In genomic region chr6:86593146-86593897, GRCm38 (mm10) we compare ENCODE assay signal across 15 mouse cellular contexts. TPM values are rescaled to one million over a fixed set of nuclear protein-coding genes. Genes with fewer than 3 reads are reported as not detected.
A peak's percentile ranks its signal among the peaks of the same experiment; 100 is the strongest.
DNase-seq lines count a peak whose midpoint lies in the region; ATAC-seq and TF ChIP-seq lines count a peak whose summit lies in the region.
"Had no signal": no experiment of that assay in that cellular context is flagged by ENCODE, and none has a peak within 500 bp of the region (broad histone marks: within the 10 kb centered on the region; RNA-seq: fewer than 3 reads in every experiment).

No protein-coding gene starts in this region.

- 0 out of 2 replicates have a peak, but pooled peaks cover 3% of the 10 kb centered on the region for H3K9me3 ChIP-seq in heart, embryonic 16.5 days (replicated peaks; ENCODE audit: control insufficient read depth, low read length)
- H3K9me3 ChIP-seq in heart, embryonic 10.5 days: no peaks in the 10 kb centered on the region
- no peaks in the 10 kb centered on the region for H3K9me3 ChIP-seq in stomach, postnatal 0 days (ENCODE audit: control insufficient read depth, low read length)
- no peaks in the 10 kb centered on the region for H3K9me3 ChIP-seq in embryonic facial prominence, embryonic 10.5 days

- TF ChIP-seq CTCF in stomach, postnatal 0 days (IDR thresholded peaks at IDR 0.05; ENCODE audit: low read depth): peak; percentile 47

- no peak overlapping the region for H3K9ac ChIP-seq in heart, embryonic 16.5 days (ENCODE audit: low read length)
- H3K9ac ChIP-seq in stomach, postnatal 0 days (ENCODE audit: low read length): no peak overlapping the region
- H3K9ac ChIP-seq: limb, embryonic 13.5 days had no signal

- no peak overlapping the region for H3K4me2 ChIP-seq in heart, embryonic 16.5 days (ENCODE audit: low read depth, low read length)
- no peak overlapping the region for H3K4me2 ChIP-seq in stomach, postnatal 0 days (replicated peaks; ENCODE audit: low read depth)
- H3K4me2 ChIP-seq: limb, embryonic 13.5 days had no signal

- no peak for TF ChIP-seq EP300 in stomach, postnatal 0 days (optimal IDR thresholded peaks at IDR 0.05)

- 80% methylated on average over 10 of the region's 10 CpGs for WGBS in heart, embryonic 16.5 days
- WGBS in heart, embryonic 10.5 days: 88% methylated on average over 10 of the region's 10 CpGs
- 86% methylated on average over 10 of the region's 10 CpGs for WGBS in stomach, postnatal 0 days
- WGBS in embryonic facial prominence, embryonic 10.5 days: 85% methylated on average over 10 of the region's 10 CpGs

- no peaks in the 10 kb centered on the region for H3K27me3 ChIP-seq in heart, embryonic 16.5 days (ENCODE audit: control insufficient read depth, insufficient read depth, low read length)
- peaks cover 11% of the 10 kb centered on the region for H3K27me3 ChIP-seq in heart, embryonic 10.5 days (ENCODE audit: insufficient read depth, poor library complexity, severe bottlenecking)
- H3K27me3 ChIP-seq in stomach, postnatal 0 days (ENCODE audit: control insufficient read depth, insufficient read depth, low read length): no peaks in the 10 kb centered on the region
- no peaks in the 10 kb centered on the region for H3K27me3 ChIP-seq in embryonic facial prominence, embryonic 10.5 days (replicated peaks; ENCODE audit: low read depth, poor library complexity, severe bottlenecking)

- intact Hi-C loops in left cerebral cortex, postnatal 36 days (cut with DNase I): no loop called here

- peaks cover 2% of the 10 kb centered on the region; the same call in 1 of the 2 replicates for H3K4me1 ChIP-seq in heart, embryonic 16.5 days (ENCODE audit: control insufficient read depth, insufficient read depth, low read length)
- H3K4me1 ChIP-seq in heart, embryonic 10.5 days: peaks cover 16% of the 10 kb centered on the region
- no peaks in the 10 kb centered on the region for H3K4me1 ChIP-seq in stomach, postnatal 0 days (replicated peaks; ENCODE audit: control insufficient read depth, insufficient read depth)
- H3K4me1 ChIP-seq in embryonic facial prominence, embryonic 10.5 days: peaks cover 11% of the 10 kb centered on the region
- H3K4me1 ChIP-seq: limb, embryonic 13.5 days had no signal

- no peak overlapping the region for H3K4me3 ChIP-seq in heart, embryonic 16.5 days (ENCODE audit: low read length)
- H3K4me3 ChIP-seq in heart, embryonic 10.5 days: no peak overlapping the region
- no peak overlapping the region for H3K4me3 ChIP-seq in stomach, postnatal 0 days (ENCODE audit: low read depth, low read length)
- H3K4me3 ChIP-seq in embryonic facial prominence, embryonic 10.5 days: no peak overlapping the region
- H3K4me3 ChIP-seq: limb, embryonic 13.5 days; myocyte had no signal

- no peak for DNase-seq in heart, embryonic 10.5 days (ENCODE audit: low spot score)
- DNase-seq in stomach, postnatal 0 days (ENCODE audit: low spot score): no peak
- DNase-seq in spleen, adult 12 weeks (ENCODE audit: low spot score): no peak
- DNase-seq in embryonic facial prominence, embryonic 10.5 days (ENCODE audit: low spot score): no peak
- DNase-seq in left cerebral cortex, postnatal 36 days (ENCODE audit: low spot score in 2 of 2): no peak
- DNase-seq: cerebellum, adult 9-10 months; lung, postnatal 10 days; retina, postnatal 1 day had no signal

- no peaks in the 10 kb centered on the region for H3K36me3 ChIP-seq in heart, embryonic 16.5 days (ENCODE audit: control insufficient read depth, insufficient read depth)
- no peaks in the 10 kb centered on the region for H3K36me3 ChIP-seq in heart, embryonic 10.5 days
- H3K36me3 ChIP-seq in stomach, postnatal 0 days (ENCODE audit: control insufficient read depth, insufficient read depth, low read length): no peaks in the 10 kb centered on the region
- no peaks in the 10 kb centered on the region for H3K36me3 ChIP-seq in embryonic facial prominence, embryonic 10.5 days (replicated peaks)
- H3K36me3 ChIP-seq: limb, embryonic 13.5 days had no signal

- ATAC-seq in heart, embryonic 16.5 days (replicated peaks; ENCODE audit: extremely low read depth, insufficient read depth, low FRiP score): peak; percentile 41; the same call in 1 of the 2 replicates
- peak; percentile 97 for ATAC-seq in CD4-positive, CD25-positive, alpha-beta regulatory T cell, adult 4 months
- peak; percentile 85 for ATAC-seq in granulocyte monocyte progenitor cell, adult 5-6 weeks (replicated peaks; ENCODE audit: poor library complexity, severe bottlenecking)
- no peak for ATAC-seq in stomach, postnatal 0 days (ENCODE audit: low FRiP score, low TSS enrichment)
- ATAC-seq: intestine, embryonic 16.5 days had no signal

- no peak overlapping the region for H3K27ac ChIP-seq in heart, embryonic 16.5 days (ENCODE audit: low read length)
- H3K27ac ChIP-seq in heart, embryonic 10.5 days: no peak overlapping the region
- H3K27ac ChIP-seq in stomach, postnatal 0 days (replicated peaks): no peak overlapping the region
- H3K27ac ChIP-seq in embryonic facial prominence, embryonic 10.5 days (replicated peaks): no peak overlapping the region
- H3K27ac ChIP-seq: limb, embryonic 13.5 days had no signal

RNA-seq across cellular contexts. Expression of gene Asprv1, which starts 34.6 kb away (rescaled TPM):
- 0.64 and 0.86 TPM in 2 replicates for polyA plus RNA-seq in heart, embryonic 16.5 days (2015; fragmentation: Nextera tagmentation; extraction: Ambion mirVana)
- polyA plus RNA-seq in heart, embryonic 10.5 days (2016; fragmentation: Nextera tagmentation; extraction: Ambion mirVana): 0.23 and 0.58 TPM in 2 replicates
- under 1 TPM in 1 of 2 experiments, not detected in 1; 0.20 TPM for polyA plus RNA-seq in CD4-positive, CD25-positive, alpha-beta regulatory T cell, adult 4 months (2017; shearing (Covaris generic))
- total RNA-seq in granulocyte monocyte progenitor cell, adult 5-6 weeks (2014; fragmentation: Nextera tagmentation): not detected in 2 replicates
- total RNA-seq in granulocyte monocyte progenitor cell, adult 5-6 weeks (2017): 0.98 TPM in 1 of 2 replicates, not detected in the other
- polyA plus RNA-seq in stomach, postnatal 0 days (2015; fragmentation: Nextera tagmentation; extraction: Ambion mirVana): 2,145 and 2,418 TPM in 2 replicates
- polyA plus RNA-seq in embryonic facial prominence, embryonic 10.5 days (2016; fragmentation: Nextera tagmentation; extraction: Ambion mirVana): 0.69 and 1.3 TPM in 2 replicates
- 1 to 10 TPM in 1 of 2 experiments, under 1 TPM in 1; 0.86 to 2.4 TPM for total RNA-seq in left cerebral cortex, postnatal 36 days (2021)
- polyA plus RNA-seq: heart, embryonic 14.5 days had no signal

Comparison
In these comparisons a context has a peak if more than half of its experiments do, and no peak if none do; other contexts are left out.
1. RNA of gene Asprv1, which starts 34.6 kb away (polyA plus RNA-seq): 2,145 to 2,418 TPM in stomach, postnatal 0 days; 0.69 to 1.3 TPM in embryonic facial prominence, embryonic 10.5 days, 0.64 to 0.86 TPM in heart, embryonic 16.5 days, 0.23 to 0.58 TPM in heart, embryonic 10.5 days and 0.20 TPM in CD4-positive, CD25-positive, alpha-beta regulatory T cell, adult 4 months; every median in the first group is over 100 times any median in the second.